Mouse (Mus musculus) heart, embryonic 15.5 days (tissue): ENCODE measurements around the gene Rem1. TPM values are rescaled to one million over a fixed set of nuclear protein-coding genes. Genes with fewer than 3 reads are reported as not detected.
"Not testable (repeated sequence)": the region's sequence is repeated elsewhere in the genome, so short reads cannot be mapped to it uniquely, and the experiment has no call there.

Source experiments
- ATAC-seq: fragments of 200-750 bp; cut with Nextera tagmentation; replicated peaks from 2 replicates; pipeline ENCODE4 v1.8.0; 2017; ENCODE audit warnings: low read depth, moderate TSS enrichment; ENCODE audit not compliant: insufficient number of reproducible peaks, insufficient read depth, low FRiP score
- H3K27ac ChIP-seq: fragments of 300-500 bp; sonication (generic); 2 replicates; pipeline ENCODE4 v1.5.1; 2015; ENCODE audit warnings: mild to moderate bottlenecking, inconsistent platforms
- H3K27me3 ChIP-seq: fragments of 300-500 bp; sonication (generic); 2 replicates; pipeline ENCODE4 v1.6.1; 2015; ENCODE audit warnings: inconsistent platforms
- H3K36me3 ChIP-seq: fragments of 300-500 bp; sonication (generic); 2 replicates; pipeline ENCODE4 v1.6.1; 2015; ENCODE audit warnings: mild to moderate bottlenecking, inconsistent platforms
- H3K4me1 ChIP-seq: fragments of 300-500 bp; sonication (generic); replicated peaks from 2 replicates; pipeline ENCODE4 v1.6.1; 2015; ENCODE audit warnings: inconsistent platforms
- H3K4me2 ChIP-seq: fragments of 300-500 bp; sonication (generic); 2 replicates; pipeline ENCODE4 v1.6.1; 2015; ENCODE audit warnings: inconsistent platforms, mild to moderate bottlenecking, moderate library complexity
- H3K4me3 ChIP-seq: fragments of 300-500 bp; sonication (generic); 2 replicates; pipeline ENCODE4 v1.5.1; 2015; ENCODE audit warnings: mild to moderate bottlenecking, inconsistent platforms
- H3K9ac ChIP-seq: fragments of 300-500 bp; sonication (generic); 2 replicates; pipeline ENCODE4 v1.6.1; 2015; ENCODE audit warnings: mild to moderate bottlenecking, inconsistent platforms
- H3K9me3 ChIP-seq: fragments of 300-500 bp; sonication (generic); replicated peaks from 2 replicates; pipeline ENCODE4 v1.6.1; 2016; ENCODE audit warnings: inconsistent platforms
- WGBS: fragments of 180-500 bp; shearing (Covaris S2); methylation state at CpG from one replicate; pipeline ENCODE4 v1.1.7; 2015; ENCODE audit warnings: mixed read lengths; 5-methylcytosine and 5-hydroxymethylcytosine counted together
- polyA plus RNA-seq: library from polyadenylated mRNA; unstranded; fragments of >200 nt; fragmentation: Nextera tagmentation; extraction: Ambion mirVana; gene quantifications from 2 replicates; pipeline ENCODE4 v1.2.1, GENCODE M21; 2015

Rem1 gene
- polyA plus RNA-seq, 1 experiment from 2014 or later = 12.1 TPM

GRCm38 (mm10) chr2:152657398-152657797, 30.6 kb downstream of the Rem1 start:
- Histone ChIP-seq H3K27me3 (no peaks in the 10 kb centered on the region), H3K27ac (no peak overlapping the region), H3K4me1 (peaks cover 15% of the 10 kb centered on the region; the same call in 1 of the 2 replicates), H3K36me3 (no peaks in the 10 kb centered on the region), H3K9me3 (no peaks in the 10 kb centered on the region), H3K4me2 (no peak overlapping the region), H3K9ac (no peak overlapping the region), H3K4me3 (no peak overlapping the region)
- no peak for ATAC-seq
- 58% methylated on average over 10 of the region's 10 CpGs for WGBS

- Histone ChIP-seq H3K9me3 (no peaks in the 10 kb centered on the region), H3K27ac (no peak overlapping the region), H3K4me1 (no peaks in the 10 kb centered on the region), H3K4me3 (no peak overlapping the region), H3K27me3 (no peaks in the 10 kb centered on the region), H3K36me3 (no peaks in the 10 kb centered on the region), H3K4me2 (no peak overlapping the region), H3K9ac (no peak overlapping the region)
- ATAC-seq = no peak
- WGBS = 71% methylated on average over 6 of the region's 6 CpGs
Observed at GRCm38 (mm10) chr2:152661163-152661562, 34.4 kb downstream of the Rem1 start.

- H3K9me3 ChIP-seq, H3K36me3 ChIP-seq, H3K4me2 ChIP-seq, ATAC-seq, H3K27ac ChIP-seq, H3K27me3 ChIP-seq, H3K4me3 ChIP-seq, H3K9ac ChIP-seq: not testable (repeated sequence)
- 68% methylated on average over 3 of the region's 3 CpGs for WGBS
- peaks cover 16% of the 10 kb centered on the region for H3K4me1 ChIP-seq
Observed at GRCm38 (mm10) chr2:152666191-152666590, 39.4 kb downstream of the Rem1 start.

- peak within 1 kb of the TSS; percentile 83 for H3K9ac ChIP-seq
- peak within 1 kb of the TSS; percentile 71 for H3K4me3 ChIP-seq
- no peaks in the 10 kb centered on the region for H3K9me3 ChIP-seq
- H3K27me3 ChIP-seq = no peaks in the 10 kb centered on the region
- peaks cover 40% of the 10 kb centered on the region for H3K4me1 ChIP-seq
- WGBS = under 1% methylated on average over 35 of the region's 35 CpGs
- peak; percentile 85 for ATAC-seq
- H3K4me2 ChIP-seq = peak within 1 kb of the TSS; percentile 85
- 0 out of 2 replicates have a peak, but pooled peaks cover 4% of the 10 kb centered on the region for H3K36me3 ChIP-seq
- H3K27ac ChIP-seq = peak within 1 kb of the TSS; percentile 92
Observed at GRCm38 (mm10) chr2:152669256-152669638, 42.5 kb downstream of the Rem1 start, which contains the start of gene H13. Gene H13 (plus strand): TSS chr2:152669461.

- H3K4me2 ChIP-seq = peak overlapping the region; percentile 85
- peak overlapping the region; percentile 71 for H3K4me3 ChIP-seq
- no peaks in the 10 kb centered on the region for H3K9me3 ChIP-seq
- H3K27ac ChIP-seq = peak overlapping the region; percentile 92
- WGBS = under 1% methylated on average over 45 of the region's 46 CpGs
- peak overlapping the region; percentile 83 for H3K9ac ChIP-seq
- H3K27me3 ChIP-seq = no peaks in the 10 kb centered on the region
- 0 out of 2 replicates have a peak, but pooled peaks cover 8% of the 10 kb centered on the region for H3K36me3 ChIP-seq
- peak; percentile 66 for ATAC-seq
- H3K4me1 ChIP-seq = peaks cover 40% of the 10 kb centered on the region
Observed at GRCm38 (mm10) chr2:152669639-152670484, 43.1 kb downstream of the Rem1 start.

GRCm38 (mm10) chr2:152670983-152671641, 44.4 kb downstream of the Rem1 start:
- Histone ChIP-seq H3K4me1 (peaks cover 51% of the 10 kb centered on the region), H3K4me3 (peak overlapping the region; percentile 71), H3K9ac (peak overlapping the region; percentile 83), H3K27me3 (no peaks in the 10 kb centered on the region), H3K36me3 (peaks cover 16% of the 10 kb centered on the region), H3K9me3 (no peaks in the 10 kb centered on the region), H3K4me2 (peak overlapping the region; percentile 85), H3K27ac (peak overlapping the region; percentile 92)
- no peak for ATAC-seq
- WGBS = 34% methylated on average over 9 of the region's 9 CpGs

GRCm38 (mm10) chr2:152671642-152671999, 44.9 kb downstream of the Rem1 start:
- H3K4me1 ChIP-seq = peaks cover 51% of the 10 kb centered on the region
- peak overlapping the region; percentile 83 for H3K9ac ChIP-seq
- H3K9me3 ChIP-seq = no peaks in the 10 kb centered on the region
- peak overlapping the region; percentile 92; the same call in 1 of the 2 replicates for H3K27ac ChIP-seq
- peak overlapping the region; percentile 71 for H3K4me3 ChIP-seq
- peaks cover 21% of the 10 kb centered on the region for H3K36me3 ChIP-seq
- no peak for ATAC-seq
- 21% methylated on average over 5 of the region's 5 CpGs for WGBS
- H3K27me3 ChIP-seq = no peaks in the 10 kb centered on the region
- H3K4me2 ChIP-seq = peak overlapping the region; percentile 85

- Histone ChIP-seq H3K36me3 (peaks cover 27% of the 10 kb centered on the region), H3K4me1 (peaks cover 51% of the 10 kb centered on the region), H3K9ac (peak overlapping the region; percentile 83; the same call in 1 of the 2 replicates), H3K27me3 (no peaks in the 10 kb centered on the region), H3K4me2 (peak overlapping the region; percentile 85), H3K4me3 (peak overlapping the region; percentile 71), H3K9me3 (no peaks in the 10 kb centered on the region), H3K27ac (no peak overlapping the region)
- no peak for ATAC-seq
- WGBS = 78% methylated on average over 12 of the region's 12 CpGs
Observed at GRCm38 (mm10) chr2:152672166-152672565, 45.4 kb downstream of the Rem1 start.

- Histone ChIP-seq H3K9ac (no peak overlapping the region), H3K36me3 (peaks cover 44% of the 10 kb centered on the region), H3K27ac (peak overlapping the region; percentile 29; the same call in 1 of the 2 replicates), H3K27me3 (no peaks in the 10 kb centered on the region), H3K4me3 (no peak overlapping the region), H3K4me2 (no peak overlapping the region), H3K4me1 (peaks cover 49% of the 10 kb centered on the region), H3K9me3 (no peaks in the 10 kb centered on the region)
- ATAC-seq = no peak
- WGBS = 72% methylated on average over 11 of the region's 11 CpGs
Observed at GRCm38 (mm10) chr2:152674148-152674547, 47.4 kb downstream of the Rem1 start.

GRCm38 (mm10) chr2:152675252-152675791, 48.6 kb downstream of the Rem1 start:
- Histone ChIP-seq H3K27ac (no peak overlapping the region), H3K27me3 (no peaks in the 10 kb centered on the region), H3K36me3 (peaks cover 48% of the 10 kb centered on the region), H3K9ac (no peak overlapping the region), H3K9me3 (no peaks in the 10 kb centered on the region), H3K4me1 (peaks cover 57% of the 10 kb centered on the region), H3K4me3 (no peak overlapping the region), H3K4me2 (no peak overlapping the region)
- ATAC-seq = no peak
- 65% methylated on average over 13 of the region's 13 CpGs for WGBS

- WGBS = 53% methylated on average over 3 of the region's 3 CpGs
- peaks cover 33% of the 10 kb centered on the region for H3K4me1 ChIP-seq
Observed at GRCm38 (mm10) chr2:152678302-152678701, 51.6 kb downstream of the Rem1 start.

More at GRCm38 (mm10) chr2:152678302-152678701, 51.6 kb downstream of the Rem1 start:
- Histone ChIP-seq H3K4me2 (no peak overlapping the region), H3K9me3 (no peaks in the 10 kb centered on the region), H3K9ac (no peak overlapping the region), H3K36me3 (peaks cover 75% of the 10 kb centered on the region), H3K4me3 (no peak overlapping the region), H3K27ac (no peak overlapping the region), H3K27me3 (no peaks in the 10 kb centered on the region)
- ATAC-seq = no peak
